ENCODE assay signal across 22 mouse cellular contexts in genomic region chr3:86894491-86894890, GRCm38 (mm10). TPM values are rescaled to one million over a fixed set of nuclear protein-coding genes. Genes with fewer than 3 reads are reported as not detected.
DNase-seq lines count a peak whose midpoint lies in the region; ATAC-seq and TF ChIP-seq lines count a peak whose summit lies in the region.
"Had no signal": no experiment of that assay in that cellular context is flagged by ENCODE, and none has a peak within 500 bp of the region (broad histone marks: within the 10 kb centered on the region; RNA-seq: fewer than 3 reads in every experiment).

No protein-coding gene starts in this region.

- H3K27me3 ChIP-seq in MEL (ENCODE audit: control insufficient read depth in 1 of 2, insufficient read depth in 2 of 2, low read length in 2 of 2), result peaks cover 0 to 2% of the 10 kb centered on the region in 2 experiments; a peak in 1 of 4 replicates
- H3K27me3 ChIP-seq in splenic B cell, adult 2 months (ENCODE audit: control insufficient read depth, insufficient read depth, low read length, poor library complexity, severe bottlenecking), result no peaks in the 10 kb centered on the region
- no peaks in the 10 kb centered on the region for H3K27me3 ChIP-seq in forebrain, postnatal 0 days (ENCODE audit: insufficient read depth, low read length)
- H3K27me3 ChIP-seq in kidney, embryonic 16.5 days (ENCODE audit: insufficient read depth, low read length), result no peaks in the 10 kb centered on the region
- H3K27me3 ChIP-seq: forebrain, embryonic 12.5 days; heart, embryonic 15.5 days; midbrain, embryonic 12.5 days; neural tube, embryonic 12.5 days had no signal

- TF ChIP-seq POLR2A in MEL (IDR thresholded peaks at IDR 0.05; ENCODE audit: control insufficient read depth in 1 of 2, insufficient read depth in 1 of 2, low read depth in 1 of 2, low read length in 2 of 2, poor library complexity in 1 of 2), result no peak

- no peak for TF ChIP-seq EP300 in MEL (IDR thresholded peaks at IDR 0.05; ENCODE audit: low read depth in 1 of 2, low read length in 2 of 2)

- no peak overlapping the region for H3K9ac ChIP-seq in MEL (ENCODE audit: control insufficient read depth, low read depth, low read length, poor library complexity, severe bottlenecking)
- H3K9ac ChIP-seq in forebrain, postnatal 0 days, result no peak overlapping the region
- H3K9ac ChIP-seq in kidney, embryonic 16.5 days (replicated peaks; ENCODE audit: low read length), result no peak overlapping the region
- H3K9ac ChIP-seq: forebrain, embryonic 12.5 days; heart, embryonic 15.5 days; liver, embryonic 14.5 days; midbrain, embryonic 12.5 days; neural tube, embryonic 12.5 days had no signal

- peak; percentile 86 for ATAC-seq in hematopoietic stem cell, adult 5-6 weeks (replicated peaks in 1 of 2; ENCODE audit: insufficient read depth in 1 of 2, low FRiP score in 2 of 2, low TSS enrichment in 1 of 2, low read depth in 1 of 2, poor library complexity in 2 of 2, severe bottlenecking in 2 of 2)
- ATAC-seq in forebrain, postnatal 0 days, result no peak
- ATAC-seq in kidney, embryonic 16.5 days (ENCODE audit: low FRiP score, low TSS enrichment), result no peak

- TF ChIP-seq CTCF in MEL (IDR thresholded peaks at IDR 0.05 in 2 of 3, conservative IDR thresholded peaks at IDR 0.05 in 1 of 3; ENCODE audit: control insufficient read depth in 1 of 3, insufficient read depth in 1 of 3, low read depth in 2 of 3, low read length in 3 of 3, poor library complexity in 1 of 3, severe bottlenecking in 1 of 3), result no peak
- TF ChIP-seq CTCF in forebrain, postnatal 0 days (IDR thresholded peaks at IDR 0.05; ENCODE audit: low read depth), result no peak

- WGBS in forebrain, postnatal 0 days, result 82% methylated on average over 2 of the region's 2 CpGs
- 84% methylated on average over 2 of the region's 2 CpGs for whole genome bisulfite sequencing in kidney, embryonic 16.5 days

- DNase-seq in lung, postnatal 36 days, result peak; percentile 51
- no peak for DNase-seq in lung, postnatal 10 days
- peak; percentile 52 for DNase-seq in MEL (ENCODE audit: low read depth, low spot score)
- DNase-seq in splenic B cell, adult 2 months (ENCODE audit: low read depth, low spot score), result peak; percentile 74
- no peak for DNase-seq in forebrain, postnatal 0 days
- DNase-seq: adrenal gland, postnatal 36 days; cerebellum, adult 2 months; gastrocnemius, postnatal 14 days; kidney, adult 11 months; kidney, postnatal 25 days; lung, postnatal 4 days; right cerebral cortex, adult 18-20 months; thymus, postnatal 14 days had no signal

- H3K4me2 ChIP-seq in forebrain, postnatal 0 days (ENCODE audit: low read depth), result no peak overlapping the region
- H3K4me2 ChIP-seq in kidney, embryonic 16.5 days (replicated peaks; ENCODE audit: low read depth, low read length), result no peak overlapping the region
- H3K4me2 ChIP-seq: forebrain, embryonic 12.5 days; heart, embryonic 15.5 days; midbrain, embryonic 12.5 days; neural tube, embryonic 12.5 days had no signal

- TF ChIP-seq RAD21 in MEL (IDR thresholded peaks at IDR 0.05; ENCODE audit: low read depth, low read length), result no peak

- H3K4me1 ChIP-seq in MEL (ENCODE audit: control insufficient read depth in 1 of 2, insufficient read depth in 2 of 2, low read length in 2 of 2), result no peaks in the 10 kb centered on the region
- H3K4me1 ChIP-seq in forebrain, postnatal 0 days (ENCODE audit: insufficient read depth), result peaks cover 7% of the 10 kb centered on the region; the same call in 1 of the 2 replicates
- 0 out of 2 replicates have a peak, but pooled peaks cover 2% of the 10 kb centered on the region for H3K4me1 ChIP-seq in kidney, embryonic 16.5 days (ENCODE audit: insufficient read depth, low read length)
- H3K4me1 ChIP-seq: heart, embryonic 15.5 days; neural tube, embryonic 12.5 days had no signal

- no peaks in the 10 kb centered on the region for H3K36me3 ChIP-seq in MEL (ENCODE audit: control insufficient read depth in 1 of 2, insufficient read depth in 2 of 2, low read length in 2 of 2)
- H3K36me3 ChIP-seq in splenic B cell, adult 2 months (ENCODE audit: control insufficient read depth, insufficient read depth, low read length, poor library complexity, severe bottlenecking), result no peaks in the 10 kb centered on the region
- H3K36me3 ChIP-seq in forebrain, postnatal 0 days (ENCODE audit: insufficient read depth), result no peaks in the 10 kb centered on the region
- no peaks in the 10 kb centered on the region for H3K36me3 ChIP-seq in kidney, embryonic 16.5 days (ENCODE audit: insufficient read depth, low read length)
- H3K36me3 ChIP-seq: heart, embryonic 15.5 days; midbrain, embryonic 12.5 days; neural tube, embryonic 12.5 days had no signal

- no peaks in the 10 kb centered on the region for H3K79me2 ChIP-seq in MEL (ENCODE audit: control insufficient read depth, insufficient read depth, low read length, poor library complexity)

- H3K27ac ChIP-seq in MEL (ENCODE audit: control insufficient read depth, low read depth, low read length), result no peak overlapping the region
- no peak overlapping the region for H3K27ac ChIP-seq in forebrain, postnatal 0 days (ENCODE audit: low read depth, low read length)
- no peak overlapping the region for H3K27ac ChIP-seq in kidney, embryonic 16.5 days (ENCODE audit: low read length)
- H3K27ac ChIP-seq: forebrain, embryonic 12.5 days; heart, embryonic 15.5 days; hindbrain, embryonic 10.5 days; liver, embryonic 14.5 days; midbrain, embryonic 12.5 days; neural tube, embryonic 12.5 days; stomach, postnatal 0 days had no signal

- H3K9me3 ChIP-seq in MEL (replicated peaks; ENCODE audit: insufficient read depth, low read length), result no peaks in the 10 kb centered on the region
- no peaks in the 10 kb centered on the region for H3K9me3 ChIP-seq in forebrain, postnatal 0 days (ENCODE audit: low read length)
- H3K9me3 ChIP-seq in kidney, embryonic 16.5 days (ENCODE audit: low read length), result no peaks in the 10 kb centered on the region
- H3K9me3 ChIP-seq: forebrain, embryonic 12.5 days; heart, embryonic 15.5 days; hindbrain, embryonic 10.5 days; midbrain, embryonic 12.5 days; neural tube, embryonic 12.5 days had no signal

- no peak overlapping the region for H3K4me3 ChIP-seq in MEL (ENCODE audit: control insufficient read depth in 1 of 2, insufficient read depth in 1 of 2, low read depth in 2 of 2, low read length in 2 of 2)
- H3K4me3 ChIP-seq in forebrain, postnatal 0 days (ENCODE audit: low read depth, low read length), result no peak overlapping the region
- H3K4me3 ChIP-seq in kidney, embryonic 16.5 days (ENCODE audit: low read length), result no peak overlapping the region
- H3K4me3 ChIP-seq: forebrain, embryonic 12.5 days; heart, embryonic 15.5 days; hindbrain, embryonic 10.5 days; midbrain, embryonic 12.5 days; neural tube, embryonic 12.5 days had no signal

TF ChIP-seq in MEL, 35 proteins besides CTCF, POLR2A, EP300 and RAD21:
- TF ChIP-seq TBP (IDR thresholded peaks at IDR 0.05; ENCODE audit: low read depth, low read length), result no peak
- no peak for TF ChIP-seq ELF1 (IDR thresholded peaks at IDR 0.05; ENCODE audit: low read depth, low read length)
- TF ChIP-seq ETS1 (IDR thresholded peaks at IDR 0.05; ENCODE audit: low read depth, low read length), result no peak
- no peak for TF ChIP-seq GATA1 (IDR thresholded peaks at IDR 0.05; ENCODE audit: low read depth, low read length)
- no peak for TF ChIP-seq MXI1 (IDR thresholded peaks at IDR 0.05; ENCODE audit: low read depth, low read length)
- no peak for TF ChIP-seq POLR2AphosphoS2 (IDR thresholded peaks at IDR 0.05; ENCODE audit: low read length)
- no peak for TF ChIP-seq POLR2AphosphoS5 (IDR thresholded peaks at IDR 0.05; ENCODE audit: borderline replicate concordance, low read depth, low read length)
- TF ChIP-seq KAT2A (conservative IDR thresholded peaks at IDR 0.05; ENCODE audit: low read depth, low read length), result no peak
- no peak for TF ChIP-seq USF2 (IDR thresholded peaks at IDR 0.05; ENCODE audit: borderline replicate concordance in 1 of 2, insufficient read depth in 1 of 2, low read depth in 1 of 2, low read length in 2 of 2)
- no peak for TF ChIP-seq MYB (IDR thresholded peaks at IDR 0.05; ENCODE audit: low read depth, low read length)
- TF ChIP-seq RCOR1 (IDR thresholded peaks at IDR 0.05; ENCODE audit: low read depth, low read length), result no peak
- TF ChIP-seq TAL1 (IDR thresholded peaks at IDR 0.05; ENCODE audit: low read length), result no peak

RNA-seq across cellular contexts. Expression of gene Dclk2, which starts 26.2 kb away (rescaled TPM):
- under 0.01 and 0.03 TPM in 2 replicates for total RNA-seq in MEL (2012; rRNA removed)
- polyA plus RNA-seq in MEL (2012; ENCODE audit: insufficient read depth in 1 of 2, insufficient read length in 2 of 2, low read depth in 1 of 2, low replicate concordance in 2 of 2, missing spikeins in 1 of 2), result under 1 TPM in 1 of 2 experiments, not detected in 1; 0.17 TPM
- total RNA-seq in hematopoietic stem cell, adult 5-6 weeks (2017), result 6.8 and 7.3 TPM in 2 replicates
- 141 and 166 TPM in 2 replicates for total RNA-seq in forebrain, postnatal 0 days (2014; rRNA removed)
- 57.1 and 72.4 TPM in 2 replicates for polyA plus RNA-seq in forebrain, postnatal 0 days (2015; fragmentation: Nextera tagmentation; extraction: Ambion mirVana)
- polyA plus RNA-seq in kidney, embryonic 16.5 days (2015; fragmentation: Nextera tagmentation; extraction: Ambion mirVana), result 3.4 and 4.0 TPM in 2 replicates

Comparison
In these comparisons a context has a peak if more than half of its experiments do, and no peak if none do; other contexts are left out.
1. DNase-seq: peak in lung, postnatal 36 days (single experiment), MEL (single experiment) and splenic B cell, adult 2 months (single experiment); none in lung, postnatal 10 days (single experiment) and forebrain, postnatal 0 days (single experiment).
2. ATAC-seq: peak in hematopoietic stem cell, adult 5-6 weeks (2 of 2); none in forebrain, postnatal 0 days (single experiment) and kidney, embryonic 16.5 days (single experiment).
3. RNA of gene Dclk2, which starts 26.2 kb away (total RNA-seq): 141 to 166 TPM in forebrain, postnatal 0 days; 6.8 to 7.3 TPM in hematopoietic stem cell, adult 5-6 weeks and under 0.01 to 0.03 TPM in MEL; every median in the first group is over 10 times any median in the second.